Mouse (Mus musculus): Measurements from ENCODE around the gene Npcd. TPM values are rescaled to one million over a fixed set of nuclear protein-coding genes. Genes with fewer than 3 reads are reported as not detected.
"Not testable (repeated sequence)": the region's sequence is repeated elsewhere in the genome, so short reads cannot be mapped to it uniquely, and the experiment has no call there.

Npcd gene
- polyA plus RNA-seq, 1 experiment from 2014 or later = 0.32 TPM

GRCm38 (mm10) chr15:79828366-79829035, 5.5 kb downstream of the Npcd start:
- Histone ChIP-seq H3K4me2 (peak overlapping the region; percentile 24; the same call in 1 of the 2 replicates), H3K36me3 (peaks cover 48% of the 10 kb centered on the region), H3K9ac (no peak overlapping the region), H3K27me3 (no peaks in the 10 kb centered on the region), H3K9me3 (no peaks in the 10 kb centered on the region), H3K4me1 (peaks cover 78% of the 10 kb centered on the region), H3K27ac (no peak overlapping the region), H3K4me3 (no peak overlapping the region)
- no peak for ATAC-seq (ENCODE audit: insufficient number of reproducible peaks, insufficient read depth, low FRiP score, low TSS enrichment, low read depth)
- WGBS = 60% methylated on average over 46 of the region's 46 CpGs

- Histone ChIP-seq H3K4me2 (0 out of 2 replicates have a peak overlapping the region, but pooled peaks have one; percentile 24), H3K27me3 (no peaks in the 10 kb centered on the region), H3K9ac (0 out of 2 replicates have a peak overlapping the region, but pooled peaks have one; percentile 51), H3K9me3 (no peaks in the 10 kb centered on the region), H3K36me3 (peaks cover 55% of the 10 kb centered on the region), H3K4me3 (no peak overlapping the region), H3K4me1 (peaks cover 73% of the 10 kb centered on the region), H3K27ac (no peak overlapping the region)
- WGBS = 85% methylated on average over 11 of the region's 11 CpGs
- no peak for ATAC-seq (ENCODE audit: insufficient number of reproducible peaks, insufficient read depth, low FRiP score, low TSS enrichment, low read depth)
Observed at GRCm38 (mm10) chr15:79827778-79828210, 6.2 kb downstream of the Npcd start.

- Histone ChIP-seq H3K9ac (0 out of 2 replicates have a peak overlapping the region, but pooled peaks have one; percentile 51), H3K27me3 (no peaks in the 10 kb centered on the region), H3K36me3 (peaks cover 60% of the 10 kb centered on the region), H3K4me1 (peaks cover 73% of the 10 kb centered on the region), H3K4me3 (no peak overlapping the region), H3K9me3 (no peaks in the 10 kb centered on the region), H3K27ac (no peak overlapping the region), H3K4me2 (no peak overlapping the region)
- ATAC-seq (ENCODE audit: insufficient number of reproducible peaks, insufficient read depth, low FRiP score, low TSS enrichment, low read depth) = no peak
- WGBS = 88% methylated on average over 14 of the region's 14 CpGs
Observed at GRCm38 (mm10) chr15:79827061-79827777, 6.8 kb downstream of the Npcd start.

GRCm38 (mm10) chr15:79826221-79826935, 7.7 kb downstream of the Npcd start:
- Histone ChIP-seq H3K27ac (no peak overlapping the region), H3K9me3 (no peaks in the 10 kb centered on the region), H3K9ac (0 out of 2 replicates have a peak overlapping the region, but pooled peaks have one; percentile 51), H3K27me3 (no peaks in the 10 kb centered on the region), H3K4me3 (no peak overlapping the region), H3K4me1 (peaks cover 65% of the 10 kb centered on the region), H3K36me3 (peaks cover 53% of the 10 kb centered on the region), H3K4me2 (no peak overlapping the region)
- 77% methylated on average over 9 of the region's 9 CpGs for WGBS
- no peak for ATAC-seq (ENCODE audit: insufficient number of reproducible peaks, insufficient read depth, low FRiP score, low TSS enrichment, low read depth)

GRCm38 (mm10) chr15:79825146-79825825, 8.8 kb downstream of the Npcd start:
- H3K4me1 ChIP-seq = peaks cover 59% of the 10 kb centered on the region
- no peak overlapping the region for H3K4me3 ChIP-seq
- no peak for ATAC-seq (ENCODE audit: insufficient number of reproducible peaks, insufficient read depth, low FRiP score, low TSS enrichment, low read depth)
- H3K27me3 ChIP-seq = no peaks in the 10 kb centered on the region
- H3K36me3 ChIP-seq = peaks cover 51% of the 10 kb centered on the region
- no peak overlapping the region for H3K9ac ChIP-seq
- H3K27ac ChIP-seq = no peak overlapping the region
- no peak overlapping the region for H3K4me2 ChIP-seq
- H3K9me3 ChIP-seq = no peaks in the 10 kb centered on the region
- WGBS = 47% methylated on average over 14 of the region's 14 CpGs

GRCm38 (mm10) chr15:79823588-79824280, 10.3 kb downstream of the Npcd start:
- Histone ChIP-seq H3K4me1 (peaks cover 45% of the 10 kb centered on the region), H3K36me3 (peaks cover 40% of the 10 kb centered on the region), H3K27ac (no peak overlapping the region), H3K27me3 (no peaks in the 10 kb centered on the region), H3K9ac (no peak overlapping the region), H3K9me3 (no peaks in the 10 kb centered on the region), H3K4me3 (no peak overlapping the region), H3K4me2 (no peak overlapping the region)
- ATAC-seq (ENCODE audit: insufficient number of reproducible peaks, insufficient read depth, low FRiP score, low TSS enrichment, low read depth) = no peak
- 72% methylated on average over 19 of the region's 19 CpGs for WGBS

GRCm38 (mm10) chr15:79822265-79823199, 11.5 kb downstream of the Npcd start:
- no peak overlapping the region for H3K9ac ChIP-seq
- no peak overlapping the region for H3K27ac ChIP-seq
- H3K9me3 ChIP-seq = no peaks in the 10 kb centered on the region
- WGBS = 63% methylated on average over 13 of the region's 13 CpGs
- H3K4me1 ChIP-seq = peaks cover 33% of the 10 kb centered on the region
- H3K36me3 ChIP-seq = peaks cover 28% of the 10 kb centered on the region
- 0 out of 2 replicates have a peak, but pooled peaks have one; percentile 13 for ATAC-seq (ENCODE audit: insufficient number of reproducible peaks, insufficient read depth, low FRiP score, low TSS enrichment, low read depth)
- H3K4me2 ChIP-seq = no peak overlapping the region
- H3K4me3 ChIP-seq = no peak overlapping the region
- H3K27me3 ChIP-seq = no peaks in the 10 kb centered on the region

GRCm38 (mm10) chr15:79818325-79818724, 15.7 kb downstream of the Npcd start:
- WGBS = 87% methylated on average over 4 of the region's 4 CpGs

GRCm38 (mm10) chr15:79813666-79814258, 20.3 kb downstream of the Npcd start:
- Histone ChIP-seq H3K36me3 (no peaks in the 10 kb centered on the region), H3K4me1 (no peaks in the 10 kb centered on the region), H3K9me3 (no peaks in the 10 kb centered on the region), H3K9ac (no peak overlapping the region), H3K4me3 (no peak overlapping the region), H3K4me2 (no peak overlapping the region), H3K27ac (no peak overlapping the region), H3K27me3 (peaks cover 16% of the 10 kb centered on the region)
- ATAC-seq (ENCODE audit: insufficient number of reproducible peaks, insufficient read depth, low FRiP score, low TSS enrichment, low read depth) = no peak
- WGBS = 42% methylated on average over 8 of the region's 8 CpGs

More at GRCm38 (mm10) chr15:79818325-79818724, 15.7 kb downstream of the Npcd start:
- ATAC-seq (ENCODE audit: insufficient number of reproducible peaks, insufficient read depth, low FRiP score, low TSS enrichment, low read depth) = no peak
- Histone ChIP-seq H3K9me3 (no peaks in the 10 kb centered on the region), H3K4me1 (peaks cover 6% of the 10 kb centered on the region; the same call in 1 of the 2 replicates), H3K36me3 (peaks cover 10% of the 10 kb centered on the region), H3K4me3 (no peak overlapping the region), H3K27ac (no peak overlapping the region), H3K9ac (no peak overlapping the region), H3K27me3 (no peaks in the 10 kb centered on the region), H3K4me2 (no peak overlapping the region)

GRCm38 (mm10) chr15:79812840-79813239, 21.2 kb downstream of the Npcd start:
- not testable (repeated sequence) for H3K36me3 ChIP-seq; H3K27ac ChIP-seq; ATAC-seq (ENCODE audit: insufficient number of reproducible peaks, insufficient read depth, low FRiP score, low TSS enrichment, low read depth); H3K4me3 ChIP-seq; H3K4me2 ChIP-seq; H3K9ac ChIP-seq; H3K9me3 ChIP-seq; H3K4me1 ChIP-seq
- 60% methylated on average over 2 of the region's 2 CpGs for WGBS
- H3K27me3 ChIP-seq = peaks cover 24% of the 10 kb centered on the region

Measured in embryonic facial prominence, embryonic 13.5 days (tissue).